Mouse (Mus musculus) erythroblast, adult 5-6 weeks (primary cell): ENCODE measurements around the gene Akr1c19. TPM values are rescaled to one million over a fixed set of nuclear protein-coding genes. Genes with fewer than 3 reads are reported as not detected.
"Not testable (repeated sequence)": the region's sequence is repeated elsewhere in the genome, so short reads cannot be mapped to it uniquely, and the experiment has no call there.

Source experiments
- ATAC-seq: replicated peaks from 2 replicates; pipeline ENCODE4 v1.8.0; 2016; ENCODE audit warnings: moderate number of reproducible peaks, mild to moderate bottlenecking, moderate TSS enrichment, inconsistent platforms; ENCODE audit not compliant: poor library complexity, low FRiP score, severe bottlenecking
- total RNA-seq, 2 experiments: library from RNA; stranded (forward) in 1 of 2; stranded (reverse) in 1 of 2; fragments of 150-400 nt in 1 of 2; fragments of 200-764, 138-1000 nt in 1 of 2; gene quantifications; 2 replicates each; pipeline versions ENCODE4 v1.2.3 to v1.2.4; 2015 to 2017; ENCODE audit warnings: low replicate concordance in 2 of 2

Gene Akr1c19
- total RNA-seq (2015; ENCODE audit: low replicate concordance) (not detected in 2 replicates), total RNA-seq (2017; ENCODE audit: low replicate concordance) (not detected in 2 replicates)

- ATAC-seq: no peak
Observed at GRCm38 (mm10) chr13:4228441-4228840, at the start of gene Akr1c19. Gene Akr1c19 (plus strand): TSS chr13:4228700.

DNA sequence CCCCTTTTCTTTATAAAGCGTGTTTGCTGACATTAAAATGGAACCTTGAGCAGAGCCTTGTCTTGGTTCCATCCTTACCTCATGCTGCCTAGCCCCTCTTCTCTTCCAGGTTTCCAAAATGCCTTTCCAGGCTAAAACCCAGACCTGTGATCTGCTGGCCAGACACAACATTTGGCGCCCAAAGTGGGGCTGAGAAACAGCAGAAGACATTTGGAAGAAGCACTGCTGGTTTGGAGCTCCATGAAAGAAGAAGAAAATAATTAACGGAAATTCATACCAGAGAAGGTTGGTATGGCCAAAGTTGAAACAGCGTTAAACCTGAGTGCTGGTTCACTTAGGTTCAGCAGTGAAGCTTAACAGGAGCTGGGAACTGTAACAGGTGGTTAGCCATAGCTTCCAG is 47.2 kb upstream of the Akr1c19 start:
- not testable (repeated sequence) for ATAC-seq

GRCm38 (mm10) chr13:4183116-4183515 is 45.4 kb upstream of the Akr1c19 start:
- no peak for ATAC-seq

DNA sequence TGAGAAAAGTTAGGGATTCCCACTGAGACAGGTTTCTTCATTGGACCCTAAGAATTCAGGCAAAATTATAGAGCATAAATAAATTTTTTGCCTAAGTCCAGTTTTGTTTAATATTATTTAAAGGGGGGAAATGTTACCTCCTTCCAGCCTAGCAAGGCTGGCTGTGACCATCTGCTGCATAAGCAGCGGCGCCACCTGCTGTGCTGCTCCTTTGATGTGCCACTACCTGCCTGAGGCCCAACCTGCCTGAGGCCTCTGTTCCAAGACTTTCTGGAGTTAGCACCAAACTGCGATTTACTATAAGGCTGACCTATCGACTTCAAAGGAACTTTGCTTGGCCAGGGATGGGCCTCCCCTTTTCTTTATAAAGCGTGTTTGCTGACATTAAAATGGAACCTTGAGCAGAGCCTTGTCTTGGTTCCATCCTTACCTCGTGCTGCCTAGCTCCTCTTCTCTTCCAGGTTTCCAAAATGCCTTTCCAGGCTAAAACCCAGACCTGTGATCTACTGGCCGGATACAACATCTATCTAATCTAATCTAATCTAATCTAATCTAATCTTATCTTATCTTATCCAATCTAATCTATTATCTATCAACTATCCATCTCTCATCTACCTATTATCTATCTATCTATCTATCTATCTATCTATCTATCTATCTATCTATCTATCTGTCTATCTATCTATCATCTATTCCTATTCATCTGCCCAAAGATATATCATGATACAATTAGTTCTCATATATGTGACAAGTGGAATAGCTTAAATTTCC is 41.7 kb upstream of the Akr1c19 start:
- not testable (repeated sequence) for ATAC-seq

DNA sequence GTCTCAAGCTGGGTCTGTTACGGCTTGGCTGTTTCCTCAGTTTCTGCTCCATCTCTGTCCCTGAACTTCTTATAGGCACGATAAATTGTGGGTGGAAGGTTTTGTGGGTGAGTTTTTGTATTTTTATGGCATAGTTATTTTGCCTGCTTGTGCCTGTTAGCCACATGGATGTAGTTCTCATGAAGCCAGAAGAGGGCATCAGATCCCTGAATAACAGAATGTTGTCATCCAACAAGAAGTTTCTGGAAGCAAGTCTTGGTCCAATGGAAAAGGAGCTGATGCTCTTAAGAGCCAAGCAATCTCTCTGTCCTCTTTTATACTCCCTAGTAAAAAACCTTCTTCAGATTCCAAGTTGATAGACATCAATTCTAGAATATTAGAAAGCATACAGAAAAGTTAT is 40.3 kb upstream of the Akr1c19 start:
- ATAC-seq: no peak

- ATAC-seq: no peak
Observed at GRCm38 (mm10) chr13:4190904-4191303, 37.6 kb upstream of the Akr1c19 start, which contains the start of gene Akr1c13. Gene Akr1c13 (plus strand): TSS chr13:4191150.

DNA sequence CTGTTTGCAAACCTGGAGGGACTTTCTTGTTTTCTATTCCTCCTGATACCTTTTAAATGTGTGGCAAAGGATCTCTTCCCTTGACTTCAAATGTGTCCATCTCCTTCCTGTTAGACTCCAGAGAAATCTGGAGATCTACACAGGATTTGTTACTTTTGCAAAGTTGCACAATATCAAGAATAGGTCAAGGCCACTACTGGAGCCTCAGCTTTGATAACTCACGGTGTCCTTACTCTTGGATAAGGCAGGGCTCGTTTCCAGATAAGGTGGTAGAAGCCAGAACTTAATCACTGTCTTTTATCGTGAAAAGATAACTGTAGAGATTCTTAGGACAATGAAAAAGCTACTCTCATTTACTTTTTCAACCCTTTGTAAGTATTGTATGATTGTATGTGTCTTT is 36.0 kb upstream of the Akr1c19 start:
- ATAC-seq: no peak

GRCm38 (mm10) chr13:4206147-4206903 is 22.2 kb upstream of the Akr1c19 start:
- no peak for ATAC-seq

DNA sequence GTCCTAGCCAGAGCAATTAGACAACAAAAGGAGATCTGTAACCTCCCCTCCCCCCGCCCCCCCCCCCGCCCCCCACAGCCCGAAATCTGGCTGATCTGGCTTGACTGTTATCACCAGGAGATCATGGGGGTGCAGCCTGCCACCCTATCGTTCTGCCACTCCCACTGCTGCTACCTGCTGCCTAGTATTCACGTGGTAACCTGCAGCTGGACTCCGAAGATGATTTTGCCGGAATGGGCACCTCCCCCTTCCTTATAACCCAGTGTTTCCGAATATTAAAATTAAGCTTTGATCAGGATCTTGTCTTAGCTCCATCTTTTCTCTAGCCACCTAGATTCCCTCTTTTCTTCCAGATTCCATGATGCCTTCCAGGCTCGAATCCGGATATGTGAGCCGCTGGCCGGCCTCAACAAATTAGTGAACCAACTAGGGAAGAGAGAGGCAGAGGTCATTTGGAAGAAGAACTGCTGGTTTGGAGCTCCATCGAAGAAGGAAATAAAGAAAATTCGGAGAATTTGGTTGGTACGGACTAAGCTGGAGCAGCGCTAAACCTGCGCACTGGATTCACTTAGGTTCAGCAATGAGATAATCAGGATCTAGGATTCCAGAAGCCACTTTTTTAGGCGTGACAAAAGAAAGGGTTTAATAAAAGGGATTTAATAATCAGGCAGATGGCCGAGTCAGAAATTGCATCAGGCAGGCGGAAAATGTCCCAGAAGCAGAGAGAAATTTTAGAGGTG is 16.8 kb upstream of the Akr1c19 start:
- ATAC-seq: no peak

DNA sequence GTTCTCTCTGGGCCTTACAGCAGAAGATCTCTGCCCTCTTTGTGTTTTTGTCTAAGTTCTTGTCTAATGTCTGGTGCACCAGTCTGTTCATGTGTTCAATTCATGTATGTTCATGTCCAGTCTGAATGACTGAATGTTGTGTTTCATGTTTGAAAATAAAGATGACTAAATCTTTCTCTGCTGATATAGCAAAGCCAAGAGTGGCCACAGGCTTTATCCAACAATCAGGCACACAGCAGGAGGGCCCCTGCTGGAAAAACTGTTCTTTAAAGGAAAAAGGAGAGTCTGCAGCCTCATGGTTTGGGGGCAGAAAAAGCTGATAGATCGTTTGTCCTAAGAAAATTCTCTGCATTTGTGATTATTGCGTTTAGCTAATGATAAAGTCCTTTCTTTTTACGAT is 16.2 kb upstream of the Akr1c19 start:
- no peak for ATAC-seq

- ATAC-seq: not testable (repeated sequence)
Observed at GRCm38 (mm10) chr13:4215496-4215895, 13.0 kb upstream of the Akr1c19 start.

- ATAC-seq: no peak
Observed at GRCm38 (mm10) chr13:4230841-4231623, 2.5 kb downstream of the Akr1c19 start.

- no peak for ATAC-seq
Observed at GRCm38 (mm10) chr13:4233135-4233534, 4.6 kb downstream of the Akr1c19 start.

DNA sequence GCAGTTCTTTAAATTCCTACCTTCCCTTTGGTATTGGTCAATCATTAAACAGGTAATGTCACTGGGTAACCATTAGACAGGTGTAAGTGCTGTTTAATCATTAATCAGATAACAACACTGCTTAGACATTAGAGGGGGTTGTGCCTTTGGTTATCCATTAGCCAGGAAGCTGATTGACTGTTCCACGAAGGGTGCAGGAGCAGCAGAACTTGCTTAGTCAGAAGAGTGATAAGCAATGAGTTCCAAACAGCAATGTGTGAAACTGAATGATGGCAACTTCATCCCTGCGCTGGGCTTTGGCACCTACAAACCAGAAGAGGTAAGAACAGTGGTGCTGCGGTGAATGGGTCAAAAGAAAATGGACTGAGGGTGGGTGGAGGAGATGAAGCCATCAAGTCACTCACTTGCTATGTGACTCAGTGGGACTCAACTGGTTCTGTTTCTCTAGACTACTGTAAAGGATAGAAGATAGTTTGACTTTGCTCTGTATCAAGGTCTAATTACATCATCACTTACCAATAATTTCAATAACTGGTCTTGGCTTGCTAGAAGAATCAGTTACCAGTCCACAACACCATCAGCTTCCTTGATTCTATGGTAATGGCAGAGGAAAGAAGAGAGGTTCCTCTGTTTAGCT is 5.2 kb downstream of the Akr1c19 start:
- no peak for ATAC-seq

GRCm38 (mm10) chr13:4244861-4245559 is 16.5 kb downstream of the Akr1c19 start:
- no peak for ATAC-seq

DNA sequence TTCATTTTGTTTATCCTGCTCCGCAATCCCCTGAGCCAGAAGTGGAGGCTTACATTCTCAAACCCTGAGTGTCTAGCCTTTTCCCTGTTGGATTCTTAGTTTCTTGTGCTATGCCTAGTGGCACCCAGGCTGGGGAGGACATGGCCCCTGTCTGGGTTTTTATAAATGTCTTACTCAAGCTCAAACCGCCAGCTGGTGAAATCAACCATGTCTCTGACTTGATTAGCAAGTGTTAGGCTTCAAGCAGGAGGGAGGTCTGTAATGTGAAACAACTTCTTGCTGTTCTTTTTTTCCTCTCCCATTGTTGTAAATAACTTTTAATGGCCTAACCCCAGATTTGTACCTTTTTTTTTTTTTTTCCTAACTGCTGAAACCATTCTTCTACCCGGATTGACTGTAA is 20.8 kb downstream of the Akr1c19 start:
- ATAC-seq: no peak

DNA sequence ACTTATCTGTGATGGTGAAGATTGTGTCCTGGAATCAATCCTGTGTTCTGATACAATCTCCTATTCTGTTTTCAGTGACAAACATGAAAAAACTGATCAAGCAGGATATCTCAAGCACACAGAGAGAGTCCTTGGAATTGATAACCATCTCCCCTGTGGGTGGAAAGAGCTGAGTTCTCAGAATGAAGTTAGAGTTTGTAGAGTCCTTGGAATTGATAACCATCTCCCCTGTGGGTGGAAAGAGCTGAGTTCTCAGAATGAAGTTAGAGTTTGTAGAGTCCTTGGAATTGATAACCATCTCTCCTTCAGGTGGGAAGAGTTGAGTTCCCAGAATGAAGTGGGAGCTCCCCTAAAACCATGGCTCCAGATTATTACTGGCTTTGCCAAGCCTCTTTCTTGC is 28.4 kb downstream of the Akr1c19 start:
- not testable (repeated sequence) for ATAC-seq

- ATAC-seq: no peak
Observed at GRCm38 (mm10) chr13:4257349-4257748, 28.8 kb downstream of the Akr1c19 start.

DNA sequence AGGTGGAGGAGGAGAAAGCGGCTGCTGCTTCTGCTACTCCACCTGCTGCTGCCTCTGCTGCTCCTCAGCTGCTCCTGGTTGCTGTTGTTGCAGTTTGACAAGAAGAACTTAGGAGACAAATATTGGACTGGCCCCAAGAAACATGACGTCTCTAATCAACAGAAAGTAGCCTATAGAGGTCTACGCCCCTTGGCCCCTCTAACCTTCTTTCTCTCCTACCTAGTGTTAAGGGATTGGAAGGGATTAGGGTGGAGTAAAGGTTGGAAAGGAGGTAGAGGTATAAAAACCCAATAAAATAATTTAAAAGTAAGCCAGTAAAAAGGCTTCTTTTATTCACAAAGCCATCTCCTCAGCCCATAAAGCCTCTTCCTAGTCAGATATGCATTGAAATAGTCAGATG is 36.1 kb downstream of the Akr1c19 start:
- no peak for ATAC-seq
